Mouse (Mus musculus): Measurements from ENCODE around the gene Lmbr1l.
A peak's percentile ranks its signal among the peaks of the same experiment; 100 is the strongest.
"Not testable (repeated sequence)": the region's sequence is repeated elsewhere in the genome, so short reads cannot be mapped to it uniquely, and the experiment has no call there.

The Lmbr1l gene

GRCm38 (mm10) chr15:98917538-98918498, at the start of gene Lmbr1l:
Lmbr1l (minus strand) TSS chr15:98918231.
- DNase-seq (ENCODE audit: low spot score), result peak; percentile 95

DNA sequence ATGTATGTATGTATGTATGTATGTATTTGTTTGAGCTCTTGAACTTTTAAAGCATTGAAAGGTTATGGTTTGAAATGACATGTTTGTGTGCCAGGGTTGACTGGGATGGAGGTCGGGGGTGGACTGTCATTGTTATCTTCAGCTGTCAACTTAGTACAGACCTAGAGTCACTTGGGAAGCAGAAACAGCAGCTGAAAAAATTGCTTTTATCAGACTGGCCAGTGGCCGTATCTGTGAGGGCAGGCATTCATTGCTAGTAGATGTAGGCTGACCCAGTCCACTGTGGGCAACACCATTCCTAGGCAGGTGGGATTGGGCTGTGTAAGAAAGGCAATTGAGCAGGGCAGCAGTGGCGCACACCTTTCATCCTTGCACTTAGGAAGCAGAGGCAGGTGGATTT, 41.5 kb upstream of the Lmbr1l start:
- no peak for DNase-seq (ENCODE audit: low spot score)

- no peak for DNase-seq (ENCODE audit: low spot score)
Observed at GRCm38 (mm10) chr15:98958901-98959420, 40.9 kb upstream of the Lmbr1l start.

DNA sequence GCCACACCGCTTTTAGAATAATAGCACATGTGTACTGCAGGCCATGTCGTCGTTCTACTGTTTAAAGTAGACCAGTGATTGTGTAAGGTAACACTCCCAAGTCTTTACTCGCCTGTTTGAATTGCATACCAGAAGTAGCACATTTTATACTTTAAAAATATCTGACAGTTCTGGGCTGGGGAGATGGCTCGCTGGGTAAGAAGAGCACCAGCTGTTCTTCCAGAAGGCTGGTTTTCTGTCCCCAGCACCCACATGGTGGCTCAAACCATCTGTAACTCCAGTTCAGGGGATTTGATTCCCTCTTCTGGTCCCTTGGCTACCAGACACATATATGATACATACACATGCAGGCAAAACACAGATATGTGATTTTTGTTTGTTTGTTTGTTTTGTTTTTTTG, 39.4 kb upstream of the Lmbr1l start:
- no peak for DNase-seq (ENCODE audit: low spot score)

DNA sequence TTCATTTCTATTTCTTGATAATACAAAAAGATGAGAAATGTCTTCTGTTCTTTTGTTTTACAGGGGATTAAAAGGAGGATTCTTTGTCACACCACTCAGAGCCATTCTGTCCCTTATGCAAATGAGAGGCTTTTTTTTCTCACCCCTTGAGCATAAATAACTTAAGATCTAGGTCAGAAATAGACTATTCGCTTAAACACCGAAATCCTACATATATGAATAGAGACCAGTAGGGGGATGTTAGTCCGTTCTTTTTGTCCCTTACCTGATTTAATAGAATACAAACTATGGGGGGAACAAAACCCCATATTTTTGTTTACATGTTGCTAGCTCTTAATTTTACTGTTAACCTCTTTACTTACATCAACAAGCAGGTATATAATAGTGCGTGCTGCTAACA, 38.0 kb upstream of the Lmbr1l start:
- DNase-seq (ENCODE audit: low spot score), result no peak

GRCm38 (mm10) chr15:98955324-98955723, 37.3 kb upstream of the Lmbr1l start:
- DNase-seq (ENCODE audit: low spot score), result no peak

DNA sequence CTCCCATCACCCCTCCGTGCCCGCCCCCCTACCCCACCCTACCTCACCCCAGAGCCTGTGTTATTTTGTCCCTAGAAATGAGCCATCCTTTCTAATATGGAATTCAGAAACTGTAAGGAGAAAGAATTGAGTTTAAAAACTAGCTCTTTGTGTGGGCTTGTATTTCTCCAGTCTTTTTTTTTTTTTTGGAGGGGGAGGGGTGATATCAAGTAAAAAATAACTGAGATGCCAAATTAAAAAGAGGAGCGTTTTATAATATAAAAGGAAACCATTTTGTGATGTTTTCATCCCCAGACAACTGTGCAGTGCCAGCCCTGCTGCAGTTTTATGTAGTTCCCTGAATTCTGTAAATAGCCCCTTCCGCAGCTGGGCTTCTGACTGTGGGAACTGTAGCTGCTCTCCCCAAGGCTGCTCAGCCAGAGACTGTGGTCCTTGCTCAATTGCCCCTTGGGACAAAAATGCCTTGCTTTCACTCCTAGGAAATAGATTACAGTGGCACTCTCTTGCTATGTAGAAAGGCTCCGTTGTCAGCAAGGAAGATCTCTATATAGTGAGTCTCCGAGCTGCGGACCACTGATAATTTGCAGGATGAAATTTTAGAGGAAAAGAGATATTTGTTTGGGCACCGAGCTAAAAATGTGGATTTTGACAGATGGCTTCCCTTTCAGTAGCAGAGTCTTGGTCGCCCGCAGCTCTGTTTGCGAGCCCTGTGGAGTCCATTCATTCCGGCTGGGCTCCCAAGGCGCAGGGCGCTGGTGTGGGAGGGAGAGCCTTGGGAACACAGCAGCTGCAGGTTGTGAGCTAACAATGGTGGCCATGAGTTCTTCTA, 36.6 kb upstream of the Lmbr1l start:
- no peak for DNase-seq (ENCODE audit: low spot score)

GRCm38 (mm10) chr15:98953401-98954356, 35.6 kb upstream of the Lmbr1l start, which contains the start of the genes Gm49450 and Tuba1a:
Gm49450 (minus strand) TSS chr15:98953551.
Tuba1a (minus strand) TSS chr15:98953703.
- peak; percentile 87 for DNase-seq (ENCODE audit: low spot score)

- no peak for DNase-seq (ENCODE audit: low spot score)
Observed at GRCm38 (mm10) chr15:98952751-98953400, 34.8 kb upstream of the Lmbr1l start.

DNA sequence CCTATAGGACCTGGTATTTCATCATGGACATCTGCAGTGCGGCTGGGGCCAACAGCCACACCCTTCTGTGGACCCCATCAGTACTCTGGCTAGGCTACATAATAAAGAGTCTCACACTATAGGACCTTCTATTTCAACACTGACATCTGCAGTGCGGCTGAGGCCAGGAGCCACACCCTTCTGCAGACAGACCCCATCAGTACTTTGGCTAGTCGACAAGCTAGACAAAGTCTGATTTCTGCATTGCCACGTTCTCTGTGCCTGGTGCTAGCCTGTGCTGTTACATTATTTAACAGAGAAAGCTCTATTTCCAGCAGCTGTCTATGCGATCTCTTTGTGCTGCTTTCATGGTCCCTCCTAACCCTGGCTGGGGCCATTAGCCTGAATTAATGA, 34.0 kb upstream of the Lmbr1l start:
- DNase-seq (ENCODE audit: low spot score), result no peak

DNA sequence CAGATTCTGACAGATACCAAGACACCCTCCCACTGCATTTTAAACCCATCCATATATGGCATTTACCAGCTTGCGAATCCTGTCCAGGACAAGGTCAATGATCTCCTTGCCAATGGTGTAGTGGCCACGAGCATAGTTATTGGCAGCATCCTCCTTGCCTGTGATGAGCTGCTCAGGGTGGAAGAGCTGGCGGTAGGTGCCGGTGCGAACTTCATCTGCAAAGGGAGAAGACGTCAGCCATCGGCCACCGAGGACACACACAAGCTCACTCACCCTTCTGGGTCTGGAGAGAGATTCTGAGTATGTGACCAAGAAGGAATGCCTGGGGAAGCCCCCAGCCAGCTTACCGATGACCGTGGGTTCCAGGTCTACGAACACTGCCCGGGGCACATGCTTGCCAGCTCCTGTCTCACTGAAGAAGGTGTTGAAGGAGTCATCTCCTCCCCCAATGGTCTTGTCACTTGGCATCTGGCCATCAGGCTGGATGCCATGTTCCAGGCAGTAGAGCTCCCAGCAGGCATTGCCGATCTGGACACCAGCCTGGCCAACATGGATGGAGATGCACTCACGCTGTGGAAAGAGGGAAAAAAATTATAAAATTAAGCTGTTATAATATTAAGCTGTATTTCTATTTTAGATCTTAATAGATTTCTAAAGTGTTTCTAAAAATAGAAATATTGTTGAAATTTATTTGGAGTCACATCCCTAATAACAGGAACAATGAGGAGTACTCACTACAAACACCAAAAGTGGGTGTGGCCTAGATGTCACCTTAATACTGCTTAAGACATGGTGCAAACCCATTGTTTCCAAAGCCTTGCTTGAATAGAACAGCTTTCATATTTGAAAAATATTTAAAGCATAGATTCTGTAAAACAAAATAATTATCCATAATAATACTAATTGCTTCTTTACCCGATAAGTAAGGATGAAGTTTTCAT, 33.4 kb upstream of the Lmbr1l start:
- DNase-seq (ENCODE audit: low spot score), result not testable (repeated sequence)

- DNase-seq (ENCODE audit: low spot score), result no peak
Observed at GRCm38 (mm10) chr15:98949607-98949892, 31.5 kb upstream of the Lmbr1l start.

DNA sequence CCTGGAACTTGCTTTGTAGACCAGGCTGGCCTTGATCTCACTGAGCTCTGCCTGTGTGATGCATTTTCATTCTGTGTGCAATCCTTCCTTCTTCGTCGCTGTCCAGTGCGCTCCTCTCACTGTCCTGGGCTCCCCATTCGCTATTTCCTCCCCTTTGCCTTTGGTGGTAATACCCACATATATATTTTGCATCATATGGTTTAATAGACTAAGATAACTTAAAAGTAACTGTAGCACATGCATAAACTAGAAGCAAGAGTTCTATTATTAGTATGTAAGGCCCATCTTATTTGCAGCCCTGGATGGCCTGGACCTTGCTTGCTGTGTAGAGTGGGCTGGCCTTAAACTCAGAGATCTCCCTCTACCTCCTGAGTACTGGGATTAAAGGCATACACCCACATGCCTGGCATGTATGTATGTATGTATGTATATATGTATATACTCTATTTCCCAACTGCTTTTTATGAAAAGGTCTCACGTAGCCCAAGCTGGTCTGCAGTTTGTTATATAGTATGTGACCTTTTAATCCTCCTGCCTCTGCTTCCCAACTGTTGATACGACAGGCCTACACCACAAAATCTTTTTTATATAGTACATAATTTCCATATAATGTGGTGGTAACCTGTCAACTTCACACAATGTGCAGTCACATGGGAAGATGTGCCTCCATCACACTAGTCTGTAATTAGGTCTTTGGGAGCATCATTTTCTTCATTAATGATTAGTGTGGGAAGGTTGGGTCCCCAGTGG, 31.0 kb upstream of the Lmbr1l start:
- DNase-seq (ENCODE audit: low spot score), result no peak

DNA sequence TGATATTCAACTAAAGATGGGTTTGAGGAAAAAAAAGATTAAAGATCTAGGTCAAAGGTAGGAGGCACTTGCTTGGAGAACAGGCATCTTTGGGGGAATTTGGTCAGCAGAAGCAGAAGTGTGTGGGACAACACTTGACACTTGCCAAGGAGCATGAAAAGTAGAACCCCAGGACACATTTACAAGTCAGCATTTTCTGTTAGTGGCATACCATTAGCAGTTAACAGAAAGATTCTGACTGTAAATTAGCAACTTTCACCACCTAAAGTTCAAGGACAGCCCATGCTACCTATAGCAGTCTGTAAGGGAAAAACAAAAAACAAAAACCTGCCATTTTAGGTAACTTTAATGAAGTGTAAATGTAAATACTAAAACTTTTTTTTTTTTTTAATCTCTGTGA, 30.4 kb upstream of the Lmbr1l start:
- no peak for DNase-seq (ENCODE audit: low spot score)

- no peak for DNase-seq (ENCODE audit: low spot score)
Observed at GRCm38 (mm10) chr15:98947884-98948283, 29.9 kb upstream of the Lmbr1l start.

DNA sequence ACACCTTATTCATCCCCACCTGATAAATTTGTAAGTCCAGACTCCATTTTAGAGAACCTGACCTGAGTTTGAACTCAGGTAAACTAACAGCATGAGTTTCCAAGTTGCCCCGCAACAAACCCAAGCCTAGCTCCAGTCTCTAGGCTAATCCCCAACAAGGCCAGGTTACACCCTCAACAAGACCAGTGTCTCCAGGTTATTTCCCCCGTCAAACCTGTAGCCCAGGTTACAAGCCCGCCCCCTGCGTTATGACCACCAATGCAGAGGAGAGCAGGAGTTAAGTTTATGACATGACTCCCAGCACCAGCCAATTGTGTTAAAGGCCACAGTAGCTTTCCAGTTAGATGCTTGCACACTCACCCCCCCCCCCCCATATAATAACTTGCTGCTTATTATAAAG, 25.1 kb upstream of the Lmbr1l start:
- no peak for DNase-seq (ENCODE audit: low spot score)

DNA sequence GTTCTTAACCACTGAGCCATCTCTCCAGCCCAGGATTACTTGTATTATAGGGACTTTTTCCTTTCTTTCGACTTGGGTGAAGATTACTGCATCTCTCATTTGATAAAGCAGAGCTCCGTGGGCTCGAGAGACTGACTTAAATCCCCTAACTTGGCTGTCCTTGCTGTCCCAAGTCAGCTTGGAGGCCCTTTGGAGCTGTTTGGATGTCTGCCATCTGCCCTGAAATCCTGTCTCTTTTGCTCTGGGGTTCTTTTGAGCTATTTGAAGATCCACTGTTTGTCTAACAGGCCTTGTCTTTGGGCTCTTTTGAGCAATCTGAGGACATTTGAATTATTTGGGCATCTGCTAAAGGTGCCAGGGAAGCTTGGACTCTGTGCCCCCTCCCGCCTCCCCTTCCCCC, 24.1 kb upstream of the Lmbr1l start:
- no peak for DNase-seq (ENCODE audit: low spot score)

GRCm38 (mm10) chr15:98941539-98941938, 23.5 kb upstream of the Lmbr1l start:
- DNase-seq (ENCODE audit: low spot score), result no peak

- DNase-seq (ENCODE audit: low spot score), result no peak
Observed at GRCm38 (mm10) chr15:98940816-98941215, 22.8 kb upstream of the Lmbr1l start.
